Mouse (Mus musculus): Measurements from ENCODE around the gene Itprid2. TPM values are rescaled to one million over a fixed set of nuclear protein-coding genes. Genes with fewer than 3 reads are reported as not detected.

Itprid2 gene
- polyA plus RNA-seq, 1 experiment: 19.0 TPM

GRCm38 (mm10) chr2:79647094-79647493 lies 11.9 kb downstream of the Itprid2 start:
- no peak for DNase-seq (ENCODE audit: extremely low spot score in 1 of 2, low spot score in 1 of 2)

GRCm38 (mm10) chr2:79647728-79648127 lies 12.6 kb downstream of the Itprid2 start:
- DNase-seq (ENCODE audit: extremely low spot score in 1 of 2, low spot score in 1 of 2): no peak

GRCm38 (mm10) chr2:79651185-79651584 lies 16.0 kb downstream of the Itprid2 start:
- no peak for DNase-seq (ENCODE audit: extremely low spot score in 1 of 2, low spot score in 1 of 2)

GRCm38 (mm10) chr2:79651701-79652100 lies 16.5 kb downstream of the Itprid2 start:
- no peak for DNase-seq (ENCODE audit: extremely low spot score in 1 of 2, low spot score in 1 of 2)

GRCm38 (mm10) chr2:79652502-79652901 lies 17.4 kb downstream of the Itprid2 start:
- no peak for DNase-seq (ENCODE audit: extremely low spot score in 1 of 2, low spot score in 1 of 2)

- no peak for DNase-seq (ENCODE audit: extremely low spot score in 1 of 2, low spot score in 1 of 2)
Observed at GRCm38 (mm10) chr2:79653093-79653808, 18.1 kb downstream of the Itprid2 start.

GRCm38 (mm10) chr2:79653809-79654164 lies 18.6 kb downstream of the Itprid2 start:
- DNase-seq (ENCODE audit: extremely low spot score in 1 of 2, low spot score in 1 of 2): no peak

GRCm38 (mm10) chr2:79657062-79657461 lies 21.9 kb downstream of the Itprid2 start:
- no peak for DNase-seq (ENCODE audit: extremely low spot score in 1 of 2, low spot score in 1 of 2)

GRCm38 (mm10) chr2:79660417-79661185 lies 25.4 kb downstream of the Itprid2 start:
- DNase-seq (ENCODE audit: extremely low spot score in 1 of 2, low spot score in 1 of 2): no peak

GRCm38 (mm10) chr2:79661486-79662104 lies 26.4 kb downstream of the Itprid2 start:
- no peak for DNase-seq (ENCODE audit: extremely low spot score in 1 of 2, low spot score in 1 of 2)

- DNase-seq (ENCODE audit: extremely low spot score in 1 of 2, low spot score in 1 of 2): no peak
Observed at GRCm38 (mm10) chr2:79664532-79665286, 29.6 kb downstream of the Itprid2 start.

- DNase-seq (ENCODE audit: extremely low spot score in 1 of 2, low spot score in 1 of 2): no peak
Observed at GRCm38 (mm10) chr2:79665492-79665891, 30.3 kb downstream of the Itprid2 start.

- no peak for DNase-seq (ENCODE audit: extremely low spot score in 1 of 2, low spot score in 1 of 2)
Observed at GRCm38 (mm10) chr2:79675266-79675665, 40.1 kb downstream of the Itprid2 start.

GRCm38 (mm10) chr2:79677663-79678257 lies 42.6 kb downstream of the Itprid2 start:
- DNase-seq (ENCODE audit: extremely low spot score in 1 of 2, low spot score in 1 of 2): no peak

GRCm38 (mm10) chr2:79681672-79682071 lies 46.5 kb downstream of the Itprid2 start:
- DNase-seq (ENCODE audit: extremely low spot score in 1 of 2, low spot score in 1 of 2): no peak

GRCm38 (mm10) chr2:79683258-79683657 lies 48.1 kb downstream of the Itprid2 start:
- DNase-seq (ENCODE audit: extremely low spot score in 1 of 2, low spot score in 1 of 2): no peak

- no peak for DNase-seq (ENCODE audit: extremely low spot score in 1 of 2, low spot score in 1 of 2)
Observed at GRCm38 (mm10) chr2:79690838-79691237, 55.7 kb downstream of the Itprid2 start.

GRCm38 (mm10) chr2:79695190-79695589 lies 60.0 kb downstream of the Itprid2 start:
- no peak for DNase-seq (ENCODE audit: extremely low spot score in 1 of 2, low spot score in 1 of 2)

GRCm38 (mm10) chr2:79695939-79696338 lies 60.8 kb downstream of the Itprid2 start:
- no peak for DNase-seq (ENCODE audit: extremely low spot score in 1 of 2, low spot score in 1 of 2)

- DNase-seq (ENCODE audit: extremely low spot score in 1 of 2, low spot score in 1 of 2): peak in 1 of 2 experiments; percentile 14
Observed at GRCm38 (mm10) chr2:79696478-79697230, 61.5 kb downstream of the Itprid2 start.

Data from frontal cortex, adult 2 months (tissue).